Mouse (Mus musculus) midbrain, embryonic 12.5 days (tissue): Measurements from ENCODE around the gene Olfr248. TPM values are rescaled to one million over a fixed set of nuclear protein-coding genes. Genes with fewer than 3 reads are reported as not detected.
"Not testable (repeated sequence)": the region's sequence is repeated elsewhere in the genome, so short reads cannot be mapped to it uniquely, and the experiment has no call there.

ENCODE experiments used
- ATAC-seq: fragments of 200-750 bp; cut with Nextera tagmentation; 2 replicates; pipeline ENCODE4 v1.8.0; 2017; ENCODE audit warnings: low read depth, moderate TSS enrichment, moderate library complexity; ENCODE audit not compliant: low FRiP score
- H3K27ac ChIP-seq: fragments of 300-500 bp; sonication (generic); replicated peaks from 2 replicates; pipeline ENCODE4 v1.5.1; 2016; ENCODE audit warnings: mild to moderate bottlenecking
- H3K27me3 ChIP-seq: fragments of 300-500 bp; sonication (generic); 2 replicates; pipeline ENCODE4 v1.6.1; 2016; ENCODE audit warnings: mild to moderate bottlenecking
- H3K36me3 ChIP-seq: fragments of 300-500 bp; sonication (generic); 2 replicates; pipeline ENCODE4 v1.6.1; 2016
- H3K4me1 ChIP-seq: fragments of 300-500 bp; sonication (generic); 2 replicates; pipeline ENCODE4 v1.6.1; 2016
- H3K4me2 ChIP-seq: fragments of 300-500 bp; sonication (generic); replicated peaks from 2 replicates; pipeline ENCODE4 v1.6.1; 2016; ENCODE audit warnings: mild to moderate bottlenecking, moderate library complexity
- H3K4me3 ChIP-seq: fragments of 300-500 bp; sonication (generic); 2 replicates; pipeline ENCODE4 v1.5.1; 2016; ENCODE audit warnings: mild to moderate bottlenecking
- H3K9ac ChIP-seq: fragments of 300-500 bp; sonication (generic); replicated peaks from 2 replicates; pipeline ENCODE4 v1.6.1; 2016; ENCODE audit warnings: mild to moderate bottlenecking, moderate library complexity
- H3K9me3 ChIP-seq: fragments of 300-500 bp; sonication (generic); 2 replicates; pipeline ENCODE4 v1.6.1; 2016; ENCODE audit warnings: mild to moderate bottlenecking
- WGBS: fragments of 180-500 bp; shearing (Covaris S2); methylation state at CpG from one replicate; pipeline ENCODE4 v1.1.7; 2016; 5-methylcytosine and 5-hydroxymethylcytosine counted together
- polyA plus RNA-seq: library from polyadenylated mRNA; unstranded; fragments of >200 nt; fragmentation: Nextera tagmentation; extraction: Ambion mirVana; gene quantifications from 2 replicates; pipeline ENCODE4 v1.2.1, GENCODE M21; 2016

Olfr248 gene
- not detected in 2 replicates for polyA plus RNA-seq

- Histone ChIP-seq H3K27ac (no peak within 1 kb of the TSS), H3K27me3 (no peaks in the 10 kb centered on the region), H3K4me2 (no peak within 1 kb of the TSS), H3K9me3 (no peaks in the 10 kb centered on the region), H3K36me3 (no peaks in the 10 kb centered on the region), H3K9ac (no peak within 1 kb of the TSS), H3K4me1 (no peaks in the 10 kb centered on the region), H3K4me3 (no peak within 1 kb of the TSS)
- 88% methylated on average over 2 of the region's 2 CpGs for WGBS
- no peak for ATAC-seq
Measured at GRCm38 (mm10) chr1:174390746-174391145, at the start of gene Olfr248. TSS of gene Olfr248 (plus strand) at chr1:174391046.

GRCm38 (mm10) chr1:174353636-174354035 lies 37.2 kb upstream of the Olfr248 start:
- H3K36me3 ChIP-seq, H3K9me3 ChIP-seq, H3K4me2 ChIP-seq, ATAC-seq, H3K4me3 ChIP-seq, H3K27me3 ChIP-seq, H3K4me1 ChIP-seq, H3K27ac ChIP-seq, H3K9ac ChIP-seq: not testable (repeated sequence)
- WGBS, result 75% methylated on average over 1 of the region's 1 CpGs

- no peaks in the 10 kb centered on the region for H3K4me1 ChIP-seq
- H3K4me3 ChIP-seq, result no peak overlapping the region
- no peaks in the 10 kb centered on the region for H3K9me3 ChIP-seq
- H3K36me3 ChIP-seq, result no peaks in the 10 kb centered on the region
- no peak for ATAC-seq
- H3K27ac ChIP-seq, result no peak overlapping the region
- 86% methylated on average over 5 of the region's 5 CpGs for WGBS
- no peaks in the 10 kb centered on the region for H3K27me3 ChIP-seq
- no peak overlapping the region for H3K4me2 ChIP-seq
- H3K9ac ChIP-seq, result no peak overlapping the region
Measured at GRCm38 (mm10) chr1:174354640-174355039, 36.2 kb upstream of the Olfr248 start.

GRCm38 (mm10) chr1:174364882-174365451 lies 25.9 kb upstream of the Olfr248 start, which contains the start of gene Olfr417:
TSS of gene Olfr417 (plus strand) at chr1:174365122.
- Histone ChIP-seq H3K9ac (no peak within 1 kb of the TSS), H3K4me1 (no peaks in the 10 kb centered on the region), H3K4me3 (no peak within 1 kb of the TSS), H3K27me3 (no peaks in the 10 kb centered on the region), H3K9me3 (no peaks in the 10 kb centered on the region), H3K27ac (no peak within 1 kb of the TSS), H3K36me3 (no peaks in the 10 kb centered on the region), H3K4me2 (no peak within 1 kb of the TSS)
- 73% methylated on average over 2 of the region's 2 CpGs for WGBS
- no peak for ATAC-seq

GRCm38 (mm10) chr1:174373799-174374198 lies 17.0 kb upstream of the Olfr248 start:
- H3K4me3 ChIP-seq, result no peak overlapping the region
- no peaks in the 10 kb centered on the region for H3K9me3 ChIP-seq
- 92% methylated on average over 3 of the region's 3 CpGs for WGBS

GRCm38 (mm10) chr1:174422959-174423358 lies 32.1 kb downstream of the Olfr248 start:
- Histone ChIP-seq H3K36me3 (no peaks in the 10 kb centered on the region), H3K27ac (no peak overlapping the region), H3K4me3 (no peak overlapping the region), H3K9me3 (no peaks in the 10 kb centered on the region), H3K27me3 (no peaks in the 10 kb centered on the region), H3K4me1 (no peaks in the 10 kb centered on the region), H3K9ac (no peak overlapping the region), H3K4me2 (no peak overlapping the region)
- no peak for ATAC-seq
- 92% methylated on average over 4 of the region's 4 CpGs for WGBS

More at GRCm38 (mm10) chr1:174373799-174374198, 17.0 kb upstream of the Olfr248 start:
- H3K9ac ChIP-seq, result no peak overlapping the region
- no peaks in the 10 kb centered on the region for H3K27me3 ChIP-seq
- H3K36me3 ChIP-seq, result no peaks in the 10 kb centered on the region
- H3K4me2 ChIP-seq, result no peak overlapping the region
- no peaks in the 10 kb centered on the region for H3K4me1 ChIP-seq
- H3K27ac ChIP-seq, result no peak overlapping the region
- ATAC-seq, result no peak

GRCm38 (mm10) chr1:174423764-174424163 lies 32.9 kb downstream of the Olfr248 start, which contains the start of gene Olfr414:
TSS of gene Olfr414 (plus strand) at chr1:174424064.
- Histone ChIP-seq H3K4me3 (no peak within 1 kb of the TSS), H3K9me3 (no peaks in the 10 kb centered on the region), H3K27ac (no peak within 1 kb of the TSS), H3K27me3 (no peaks in the 10 kb centered on the region), H3K36me3 (no peaks in the 10 kb centered on the region), H3K4me2 (no peak within 1 kb of the TSS), H3K4me1 (no peaks in the 10 kb centered on the region), H3K9ac (no peak within 1 kb of the TSS)
- ATAC-seq, result no peak
- WGBS, result 76% methylated on average over 1 of the region's 1 CpGs

GRCm38 (mm10) chr1:174426180-174426986 lies 35.5 kb downstream of the Olfr248 start:
- no peak for ATAC-seq
- Histone ChIP-seq H3K4me3 (no peak overlapping the region), H3K27me3 (no peaks in the 10 kb centered on the region), H3K9ac (no peak overlapping the region), H3K4me2 (no peak overlapping the region), H3K9me3 (no peaks in the 10 kb centered on the region), H3K27ac (no peak overlapping the region), H3K36me3 (no peaks in the 10 kb centered on the region), H3K4me1 (no peaks in the 10 kb centered on the region)
- 59% methylated on average over 3 of the region's 3 CpGs for WGBS

- Histone ChIP-seq H3K4me3 (no peak overlapping the region), H3K4me1 (no peaks in the 10 kb centered on the region), H3K36me3 (no peaks in the 10 kb centered on the region), H3K27ac (no peak overlapping the region), H3K4me2 (no peak overlapping the region), H3K9me3 (no peaks in the 10 kb centered on the region), H3K9ac (no peak overlapping the region), H3K27me3 (no peaks in the 10 kb centered on the region)
- WGBS, result 68% methylated on average over 1 of the region's 1 CpGs
- ATAC-seq, result no peak
Measured at GRCm38 (mm10) chr1:174427402-174427801, 36.6 kb downstream of the Olfr248 start.

- Histone ChIP-seq H3K9me3 (no peaks in the 10 kb centered on the region), H3K4me2 (no peak overlapping the region), H3K36me3 (no peaks in the 10 kb centered on the region), H3K4me3 (no peak overlapping the region), H3K9ac (no peak overlapping the region), H3K27me3 (no peaks in the 10 kb centered on the region), H3K4me1 (no peaks in the 10 kb centered on the region), H3K27ac (no peak overlapping the region)
- WGBS, result 92% methylated on average over 2 of the region's 2 CpGs
- no peak for ATAC-seq
Measured at GRCm38 (mm10) chr1:174428407-174428806, 37.6 kb downstream of the Olfr248 start.

GRCm38 (mm10) chr1:174434121-174434520 lies 43.3 kb downstream of the Olfr248 start:
- WGBS, result 79% methylated on average over 1 of the region's 1 CpGs

More at GRCm38 (mm10) chr1:174434121-174434520, 43.3 kb downstream of the Olfr248 start:
- H3K27me3 ChIP-seq, result no peaks in the 10 kb centered on the region
- no peak overlapping the region for H3K9ac ChIP-seq
- no peak for ATAC-seq
- H3K4me3 ChIP-seq, result no peak overlapping the region
- no peaks in the 10 kb centered on the region for H3K36me3 ChIP-seq
- no peaks in the 10 kb centered on the region for H3K9me3 ChIP-seq
- H3K27ac ChIP-seq, result no peak overlapping the region
- no peak overlapping the region for H3K4me2 ChIP-seq
- no peaks in the 10 kb centered on the region for H3K4me1 ChIP-seq
